Mouse (Mus musculus) embryonic fibroblast, embryonic 13.5 days (primary cell): Measurements from ENCODE around the gene Fbxw8.

ENCODE experiments used
- CTCF ChIP-seq: IDR thresholded peaks from 2 replicates; pipeline ENCODE4 v1.5.1; 2011; ENCODE audit warnings: mild to moderate bottlenecking, control low read depth, low read length, moderate library complexity, borderline replicate concordance; ENCODE audit not compliant: insufficient read depth
- POLR2A ChIP-seq: IDR thresholded peaks from 2 replicates; pipeline ENCODE4 v1.6.1; 2011; ENCODE audit warnings: low read depth, mild to moderate bottlenecking, control low read depth, low read length, moderate library complexity

DNA sequence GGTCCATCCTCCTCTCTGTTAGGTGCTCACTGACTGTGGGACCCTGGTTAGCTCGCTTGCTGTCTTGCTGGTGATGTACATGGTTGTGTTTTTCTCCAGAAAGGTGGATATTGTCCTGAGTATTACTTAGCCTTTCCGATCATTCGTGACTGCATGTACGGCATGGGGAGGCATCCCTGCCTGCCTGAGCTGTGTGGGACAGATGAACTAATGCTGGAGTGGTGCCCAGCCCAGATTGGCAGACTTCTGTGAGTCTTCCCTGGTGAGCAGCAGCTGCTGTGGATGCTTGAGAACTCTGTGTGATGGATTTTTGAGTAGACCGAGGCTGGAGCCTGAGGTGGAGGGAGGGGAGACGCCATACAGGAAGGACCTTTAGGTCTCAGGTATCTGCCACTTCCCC is 110.4 kb downstream of the Fbxw8 start:
- no peak for TF ChIP-seq CTCF
- TF ChIP-seq POLR2A: no peak
